Mouse (Mus musculus) adrenal gland, adult 8-10 months (tissue): ENCODE results near the gene Upb1. TPM values are rescaled to one million over a fixed set of nuclear protein-coding genes. Genes with fewer than 3 reads are reported as not detected.
A peak's percentile ranks its signal among the peaks of the same experiment; 100 is the strongest.

Source experiments
- DNase-seq: peaks from one replicate; pipeline ENCODE4 v3.0.0; 2022
- total RNA-seq, 4 experiments: library from RNA; stranded (reverse); gene quantifications; 2 replicates each; pipeline ENCODE4 v1.2.4; 2022

Upb1 gene
- total RNA-seq, 4 experiments from 2014 or later: 0.65 to 1.9 (median 1.4) TPM

- no peak for DNase-seq
These were observed 27.4 kb downstream of the Upb1 start for GRCm38 (mm10) chr10:75428049-75429003.

DNA sequence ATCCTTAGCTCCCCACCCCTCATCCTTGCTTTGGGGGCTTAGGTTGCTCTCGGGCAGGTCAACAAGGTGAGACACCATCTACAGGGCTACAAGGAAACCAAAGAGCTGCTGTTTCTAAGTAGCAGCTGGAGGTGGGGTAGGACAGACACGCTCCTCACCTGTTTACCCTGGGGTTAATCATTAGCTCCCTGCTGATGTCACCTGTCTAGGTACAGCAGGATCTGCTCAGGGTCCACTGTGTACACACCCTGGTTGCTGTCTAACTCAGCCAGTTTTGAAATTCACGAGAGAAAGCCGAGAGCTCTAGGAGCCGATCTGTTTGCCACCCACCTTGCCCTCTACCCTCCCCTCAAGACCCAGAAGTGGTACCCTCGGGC is 28.1 kb downstream of the Upb1 start:
- DNase-seq: no peak

- no peak for DNase-seq
These were observed 28.7 kb downstream of the Upb1 start for GRCm38 (mm10) chr10:75429522-75430146.

DNA sequence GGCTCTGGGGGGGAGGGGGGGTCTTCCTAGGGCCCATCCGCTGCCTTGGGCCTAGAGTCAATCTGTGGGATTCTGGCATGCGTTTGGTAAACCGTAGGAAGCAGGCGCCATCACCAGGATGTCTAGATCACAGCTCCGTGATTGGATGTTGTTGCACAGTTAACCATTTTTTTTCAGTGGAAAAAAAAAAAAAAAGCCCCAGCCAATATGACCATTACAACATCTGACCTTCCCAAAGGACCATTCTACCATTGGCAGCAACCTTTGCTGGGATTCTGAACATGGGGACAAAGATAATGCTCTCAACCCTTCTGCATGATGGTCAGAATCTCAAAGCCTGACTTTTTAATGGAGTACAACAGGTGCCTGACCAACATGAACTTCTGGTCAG is 29.2 kb downstream of the Upb1 start:
- DNase-seq: no peak

- DNase-seq: no peak
These were observed 29.7 kb downstream of the Upb1 start for GRCm38 (mm10) chr10:75430633-75431032.

GRCm38 (mm10) chr10:75436604-75437217 is 35.8 kb downstream of the Upb1 start:
- peak; percentile 55 for DNase-seq

DNA sequence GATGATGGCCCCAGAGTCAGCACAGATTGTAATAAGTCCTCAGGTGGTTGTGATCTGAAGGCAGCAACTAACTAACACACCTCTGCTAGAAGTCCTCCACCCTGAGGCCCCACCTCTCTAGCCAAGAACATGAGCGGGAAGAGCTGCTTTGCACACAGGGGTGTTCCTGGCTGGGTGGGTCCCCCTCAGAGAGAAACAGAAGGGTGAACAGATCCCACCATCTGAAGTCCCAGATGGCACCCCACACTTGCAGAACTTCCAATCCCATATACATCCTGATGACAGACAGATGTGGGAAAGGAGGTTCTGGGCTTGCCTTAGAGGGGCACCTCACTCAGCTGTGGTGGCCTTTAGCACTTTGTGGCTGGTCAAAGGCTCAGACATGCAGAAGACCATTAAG is 36.4 kb downstream of the Upb1 start:
- DNase-seq: no peak

- peak; percentile 38 for DNase-seq
These were observed 37.4 kb downstream of the Upb1 start for GRCm38 (mm10) chr10:75438132-75438810.

GRCm38 (mm10) chr10:75439211-75439811 is 38.4 kb downstream of the Upb1 start:
- no peak for DNase-seq

DNA sequence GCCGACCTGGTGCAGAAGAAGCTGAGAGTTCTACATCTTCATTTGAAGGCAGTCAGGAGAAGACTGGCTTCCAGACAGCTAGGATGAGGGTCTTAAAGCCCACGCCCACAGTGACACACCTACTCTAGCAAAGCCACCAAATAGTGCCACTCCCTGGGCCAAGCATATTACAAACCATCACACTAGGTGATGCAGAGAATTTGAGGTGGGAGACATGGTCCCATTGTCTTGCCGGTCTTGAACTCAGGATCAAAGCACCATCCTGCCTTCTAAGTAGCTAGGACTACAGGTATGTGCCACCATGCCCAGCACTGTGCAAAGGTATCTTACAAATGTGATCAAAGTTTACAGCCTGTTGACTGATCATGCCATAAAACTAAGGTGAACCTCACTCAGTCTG is 39.8 kb downstream of the Upb1 start:
- DNase-seq: no peak

DNA sequence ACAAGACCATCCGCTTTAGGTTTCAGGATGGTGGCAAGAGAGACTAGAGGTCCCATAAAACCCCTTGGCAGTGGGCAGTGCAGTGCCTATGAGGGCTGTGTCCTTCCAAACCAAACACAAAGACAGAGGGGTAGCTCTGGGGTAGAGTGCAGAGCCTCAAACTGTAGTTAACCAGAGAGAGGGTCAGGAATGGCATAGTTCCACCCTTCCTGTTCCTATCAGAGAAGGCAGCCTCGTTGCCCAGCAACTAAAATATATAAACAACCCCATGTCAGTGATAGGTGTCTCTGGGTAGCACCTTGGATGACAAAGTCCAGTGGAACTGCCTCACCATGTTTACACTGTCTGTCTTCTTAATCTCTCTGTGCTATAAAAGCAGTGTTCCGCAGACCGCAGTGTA is 40.9 kb downstream of the Upb1 start:
- no peak for DNase-seq

DNA sequence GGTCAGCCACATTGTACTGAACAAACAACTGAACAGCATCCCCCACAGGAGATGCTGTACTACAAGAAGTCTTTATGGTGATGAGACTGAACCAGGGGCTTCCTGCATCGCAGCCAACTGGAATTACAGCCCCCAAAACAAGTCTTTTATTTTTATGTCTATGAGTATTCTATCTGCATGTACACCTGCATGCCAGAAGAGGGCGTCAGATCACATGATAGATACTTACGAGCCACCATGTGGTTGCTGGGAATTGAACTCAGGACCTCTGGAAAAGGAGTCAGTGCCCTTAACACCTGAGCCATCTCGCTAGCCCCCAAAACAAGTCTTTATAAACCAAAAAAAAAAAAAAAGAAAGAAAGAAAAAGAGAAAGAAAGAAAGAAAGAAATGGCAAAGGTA is 42.1 kb downstream of the Upb1 start:
- no peak for DNase-seq

GRCm38 (mm10) chr10:75444111-75444826 is 43.4 kb downstream of the Upb1 start:
- DNase-seq: no peak

GRCm38 (mm10) chr10:75445030-75445429 is 44.1 kb downstream of the Upb1 start:
- no peak for DNase-seq

DNA sequence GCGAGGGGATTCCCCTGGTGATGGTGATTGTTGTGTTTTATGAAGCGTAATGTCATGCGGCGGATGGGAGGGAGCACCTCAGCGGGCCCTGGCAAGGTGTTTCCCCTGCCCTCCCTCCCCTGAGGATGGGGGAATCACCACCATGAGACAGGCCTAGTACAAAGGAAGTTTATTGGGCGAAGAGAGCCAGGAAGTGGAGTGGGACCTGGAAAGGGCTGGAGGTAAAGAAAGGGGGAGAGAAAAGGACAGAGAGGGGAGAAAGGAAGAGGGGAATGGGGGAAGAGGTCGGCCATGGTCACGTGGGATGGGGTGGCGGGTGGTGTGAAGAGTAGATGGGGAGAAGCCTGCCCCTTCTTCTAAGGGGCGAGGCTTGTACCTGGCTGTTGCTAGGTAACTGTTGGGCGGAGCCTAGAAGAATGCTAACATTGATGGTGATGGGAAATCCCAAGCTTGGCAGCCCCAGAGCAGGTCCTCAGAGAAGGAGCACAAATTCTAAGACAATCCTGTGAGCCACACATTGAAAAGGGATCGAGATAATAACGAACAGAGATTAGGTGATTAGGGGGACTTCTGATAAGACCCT is 45.7 kb downstream of the Upb1 start:
- DNase-seq: no peak

GRCm38 (mm10) chr10:75447489-75447888 is 46.6 kb downstream of the Upb1 start:
- no peak for DNase-seq

DNA sequence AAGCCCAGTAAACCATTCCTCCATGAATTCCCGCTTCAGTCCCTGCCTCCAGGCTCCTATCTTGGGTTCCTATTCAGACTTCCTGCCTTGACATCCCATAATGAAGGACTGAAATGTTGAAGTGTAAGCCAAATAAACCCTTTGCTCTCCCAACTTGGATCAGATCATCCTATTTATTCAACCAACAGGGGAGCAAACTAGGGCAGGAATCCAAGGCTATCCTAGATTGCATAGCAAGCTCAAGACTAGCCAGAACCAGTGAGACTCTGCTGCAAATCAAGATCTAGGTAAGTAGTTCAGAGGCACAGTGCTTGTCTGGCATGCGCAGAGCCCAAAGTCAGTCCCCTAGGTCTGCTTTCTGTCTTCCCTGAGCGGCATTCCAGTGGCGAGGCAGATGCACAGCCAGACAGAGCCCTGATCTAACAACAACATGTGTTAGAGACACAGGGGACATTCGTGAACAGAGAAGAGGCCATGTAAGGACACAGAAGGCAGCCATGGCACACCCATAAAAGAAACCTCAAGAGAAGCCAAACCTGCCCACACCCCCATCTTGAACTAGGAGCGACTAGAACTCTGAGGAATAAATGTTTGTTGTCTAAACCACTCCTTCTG is 48.0 kb downstream of the Upb1 start:
- no peak for DNase-seq

DNA sequence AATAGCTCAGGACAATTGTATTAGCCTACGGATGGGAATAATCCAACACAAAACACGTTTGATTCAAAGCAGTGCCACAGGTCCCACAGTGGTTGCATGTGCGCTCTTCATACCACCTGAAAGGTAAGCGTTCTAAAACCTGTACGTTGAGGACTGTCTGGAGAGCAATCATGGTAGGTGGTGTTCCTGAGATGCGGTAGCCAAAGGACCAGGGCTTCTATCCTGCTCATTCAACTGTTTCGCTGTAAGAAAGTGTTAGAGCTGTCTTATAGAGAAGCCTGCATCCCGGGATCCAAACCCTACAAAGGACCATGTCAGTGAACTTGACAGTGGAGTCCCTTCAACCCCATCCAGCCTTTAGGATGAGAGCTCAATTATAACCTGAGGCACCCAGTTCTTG is 49.4 kb downstream of the Upb1 start:
- DNase-seq: no peak

DNA sequence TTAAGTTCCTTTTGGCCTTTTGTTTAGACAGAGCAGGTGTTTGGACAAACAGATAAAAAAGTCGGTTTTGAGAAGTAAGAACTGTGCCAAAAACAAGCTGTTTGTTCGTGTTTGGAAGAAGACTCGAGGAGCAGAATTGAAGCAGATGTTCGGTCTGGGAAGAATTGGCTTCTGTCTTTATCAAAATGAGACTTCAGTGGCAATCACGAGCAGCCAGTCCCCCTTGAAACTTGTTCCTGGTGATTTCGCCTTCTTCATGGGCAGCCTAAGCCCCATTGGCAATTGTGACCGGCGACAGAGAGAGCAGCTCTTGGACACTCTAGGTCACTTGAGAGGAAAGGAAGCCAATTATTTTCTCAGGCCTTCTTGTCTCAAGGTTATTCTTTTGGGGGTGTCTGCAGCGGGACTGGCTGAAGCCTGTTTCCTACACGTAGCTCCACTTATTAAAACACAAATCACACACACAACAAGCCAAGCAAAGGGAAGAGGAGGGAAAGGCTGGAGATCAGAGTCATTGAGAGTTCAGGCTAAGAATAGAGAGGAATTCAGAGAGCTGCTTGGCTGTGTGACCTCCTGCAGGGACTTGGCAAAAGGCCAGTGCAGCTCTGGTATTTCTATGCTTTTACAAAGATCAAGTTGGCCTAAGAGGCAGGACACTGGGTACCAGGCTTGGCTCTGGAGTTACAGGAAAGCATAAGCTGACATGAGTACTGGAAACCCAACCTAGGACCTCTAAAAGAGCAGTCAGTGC is 50.3 kb downstream of the Upb1 start:
- peak; percentile 58 for DNase-seq
